Mouse (Mus musculus): ENCODE measurements around the gene Eif2b3.

GRCm38 (mm10) chr4:116989731-116990130 lies 29.5 kb upstream of the Eif2b3 start:
- TF ChIP-seq CTCF (IDR thresholded peaks at IDR 0.05; ENCODE audit: control insufficient read depth, insufficient read depth, low read length) = no peak
- no peak for TF ChIP-seq POLR2A (IDR thresholded peaks at IDR 0.05; ENCODE audit: borderline replicate concordance, control insufficient read depth, low read depth, low read length)
